Mouse (Mus musculus) lung, postnatal 4 days (tissue): ENCODE measurements at regions not wholly inside any gene's neighbourhood (a gene's known extent, or its start where the extent isn't known, plus 50 kb on each side); places are given as distances from the start of the nearest gene placed in this dataset.

Experiments used
- DNase-seq, 2 experiments: peaks; one replicate each; pipeline ENCODE4 v3.0.0; 2021

DNA sequence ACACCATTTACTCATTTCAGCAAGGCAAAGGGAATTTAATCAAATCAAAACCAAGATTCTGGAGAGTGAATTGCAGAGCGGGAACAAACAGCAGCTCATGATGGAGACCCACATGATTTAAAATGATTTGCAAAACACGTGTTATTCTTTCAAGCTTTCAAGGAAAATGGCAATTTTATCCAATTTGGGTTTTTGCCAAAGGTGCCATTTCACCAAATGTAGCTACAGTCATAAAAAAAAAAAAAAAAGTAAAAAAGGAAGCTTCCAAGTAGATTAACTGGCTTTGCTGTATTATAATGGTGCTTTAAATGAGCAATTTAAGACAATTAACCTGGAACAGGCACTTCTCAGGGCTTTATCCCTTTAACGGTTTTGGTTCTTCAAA is 1052.7 kb downstream of the 5730522E02Rik start:
- DNase-seq: no peak

DNA sequence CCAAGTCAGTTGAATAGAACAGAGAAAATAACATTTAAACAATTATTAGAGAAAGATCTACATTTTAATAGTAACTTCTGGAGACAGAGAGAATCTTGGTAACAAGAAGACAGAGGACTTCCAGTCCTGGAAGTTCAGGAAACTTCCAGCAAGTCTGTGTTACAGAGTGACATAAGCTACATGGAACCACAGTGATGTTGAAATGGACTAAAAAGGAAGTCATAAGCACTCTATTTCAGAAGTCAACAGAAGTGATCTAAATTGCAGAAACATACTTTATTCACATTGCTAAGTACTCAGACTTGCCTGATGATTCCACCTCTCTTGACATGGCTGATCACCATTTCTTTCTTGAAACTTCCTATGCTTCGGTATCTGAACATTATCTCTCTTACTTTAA is 1051.7 kb downstream of the 5730522E02Rik start:
- no peak for DNase-seq

GRCm38 (mm10) chr11:25167939-25168338 is 1042.6 kb downstream of the 5730522E02Rik start:
- no peak for DNase-seq

GRCm38 (mm10) chr11:25171048-25171447 is 1039.5 kb downstream of the 5730522E02Rik start:
- no peak for DNase-seq
